Mouse (Mus musculus) stomach, embryonic 16.5 days (tissue): ENCODE measurements around the gene Ndufb7. TPM values are rescaled to one million over a fixed set of nuclear protein-coding genes. Genes with fewer than 3 reads are reported as not detected.
"Not testable (repeated sequence)": the region's sequence is repeated elsewhere in the genome, so short reads cannot be mapped to it uniquely, and the experiment has no call there.

Experiments
- ATAC-seq: fragments of 200-750 bp; cut with Nextera tagmentation; 2 replicates; pipeline ENCODE4 v1.8.0; 2017; ENCODE audit warnings: moderate number of reproducible peaks, moderate TSS enrichment; ENCODE audit not compliant: insufficient read depth, low FRiP score
- H3K27ac ChIP-seq: fragments of 300-500 bp; sonication (generic); 2 replicates; pipeline ENCODE4 v1.5.1; 2014; ENCODE audit warnings: low read length
- H3K27me3 ChIP-seq: fragments of 300-500 bp; sonication (generic); 2 replicates; pipeline ENCODE4 v1.6.1; 2014; ENCODE audit warnings: low read length, control low read depth, mixed read lengths; ENCODE audit not compliant: control insufficient read depth, insufficient read depth
- H3K36me3 ChIP-seq: fragments of 300-500 bp; sonication (generic); 2 replicates; pipeline ENCODE4 v1.6.1; 2014; ENCODE audit warnings: low read length; ENCODE audit not compliant: control insufficient read depth, insufficient read depth
- H3K4me1 ChIP-seq: fragments of 300-500 bp; sonication (generic); 2 replicates; pipeline ENCODE4 v1.6.1; 2014; ENCODE audit warnings: low read length, control low read depth, mixed read lengths; ENCODE audit not compliant: control insufficient read depth, insufficient read depth
- H3K4me2 ChIP-seq: fragments of 300-500 bp; sonication (generic); 2 replicates; pipeline ENCODE4 v1.6.1; 2014; ENCODE audit warnings: low read depth, low read length, mixed read lengths
- H3K4me3 ChIP-seq: fragments of 300-500 bp; sonication (generic); replicated peaks from 2 replicates; pipeline ENCODE4 v1.5.1; 2014; ENCODE audit warnings: mild to moderate bottlenecking, low read length
- H3K9ac ChIP-seq: fragments of 300-500 bp; sonication (generic); 2 replicates; pipeline ENCODE4 v1.6.1; 2014; ENCODE audit warnings: low read length
- H3K9me3 ChIP-seq: fragments of 300-500 bp; sonication (generic); replicated peaks from 2 replicates; pipeline ENCODE4 v1.6.1; 2016; ENCODE audit warnings: low read length, control low read depth; ENCODE audit not compliant: control insufficient read depth
- WGBS: fragments of 180-500 bp; shearing (Covaris S2); extraction: QIAGEN DNeasy Blood & Tissue Kit; methylation state at CpG from one replicate; pipeline ENCODE4 v1.1.7; 2014; 5-methylcytosine and 5-hydroxymethylcytosine counted together
- polyA plus RNA-seq: library from polyadenylated mRNA; unstranded; fragments of >200 nt; fragmentation: Nextera tagmentation; extraction: Ambion mirVana; gene quantifications from 2 replicates; pipeline ENCODE4 v1.2.1, GENCODE M21; 2015

Ndufb7 gene
- polyA plus RNA-seq, 1 experiment from 2014 or later: 326 TPM

- Histone ChIP-seq H3K4me2 (peak overlapping the region; percentile 68), H3K27ac (no peak overlapping the region), H3K36me3 (peaks cover 8% of the 10 kb centered on the region; the same call in 1 of the 2 replicates), H3K9ac (peak overlapping the region; percentile 86), H3K9me3 (no peaks in the 10 kb centered on the region), H3K4me3 (peak overlapping the region; percentile 88), H3K27me3 (no peaks in the 10 kb centered on the region), H3K4me1 (peaks cover 6% of the 10 kb centered on the region)
- 46% methylated on average over 3 of the region's 3 CpGs for WGBS
- ATAC-seq: no peak
Observed at GRCm38 (mm10) chr8:83567668-83568067, 1.2 kb downstream of the Ndufb7 start.

GRCm38 (mm10) chr8:83568128-83568527 is 1.7 kb downstream of the Ndufb7 start:
- H3K27ac ChIP-seq: no peak overlapping the region
- peaks cover 6% of the 10 kb centered on the region for H3K4me1 ChIP-seq
- H3K4me2 ChIP-seq: no peak overlapping the region
- no peaks in the 10 kb centered on the region for H3K27me3 ChIP-seq
- no peak overlapping the region; the same call in 1 of the 2 replicates for H3K4me3 ChIP-seq
- H3K9ac ChIP-seq: peak overlapping the region; percentile 16; the same call in 1 of the 2 replicates
- no peaks in the 10 kb centered on the region for H3K9me3 ChIP-seq
- 61% methylated on average over 5 of the region's 5 CpGs for WGBS
- no peak for ATAC-seq
- peaks cover 8% of the 10 kb centered on the region; the same call in 1 of the 2 replicates for H3K36me3 ChIP-seq

GRCm38 (mm10) chr8:83568755-83569154 is 2.3 kb downstream of the Ndufb7 start:
- H3K4me1 ChIP-seq: peaks cover 6% of the 10 kb centered on the region
- no peak overlapping the region for H3K4me3 ChIP-seq
- H3K9me3 ChIP-seq: no peaks in the 10 kb centered on the region
- no peak for ATAC-seq
- H3K27ac ChIP-seq: no peak overlapping the region
- H3K9ac ChIP-seq: no peak overlapping the region
- H3K27me3 ChIP-seq: no peaks in the 10 kb centered on the region
- peaks cover 8% of the 10 kb centered on the region; the same call in 1 of the 2 replicates for H3K36me3 ChIP-seq
- 76% methylated on average over 5 of the region's 5 CpGs for WGBS
- H3K4me2 ChIP-seq: no peak overlapping the region

GRCm38 (mm10) chr8:83569165-83569564 is 2.7 kb downstream of the Ndufb7 start:
- Histone ChIP-seq H3K4me1 (peaks cover 6% of the 10 kb centered on the region), H3K27ac (no peak overlapping the region), H3K9ac (no peak overlapping the region), H3K36me3 (peaks cover 8% of the 10 kb centered on the region; the same call in 1 of the 2 replicates), H3K4me3 (no peak overlapping the region), H3K27me3 (no peaks in the 10 kb centered on the region), H3K9me3 (no peaks in the 10 kb centered on the region), H3K4me2 (no peak overlapping the region)
- WGBS: 72% methylated on average over 4 of the region's 4 CpGs
- no peak for ATAC-seq

- H3K4me2 ChIP-seq: no peak overlapping the region
- H3K9me3 ChIP-seq: no peaks in the 10 kb centered on the region
- H3K9ac ChIP-seq: no peak overlapping the region
- H3K4me3 ChIP-seq: no peak overlapping the region
- H3K36me3 ChIP-seq: peaks cover 8% of the 10 kb centered on the region; the same call in 1 of the 2 replicates
- no peak overlapping the region for H3K27ac ChIP-seq
- no peak for ATAC-seq
- H3K27me3 ChIP-seq: no peaks in the 10 kb centered on the region
- H3K4me1 ChIP-seq: peaks cover 6% of the 10 kb centered on the region
- WGBS: 76% methylated on average over 15 of the region's 15 CpGs
Observed at GRCm38 (mm10) chr8:83570272-83571000, 4.0 kb downstream of the Ndufb7 start.

- 90% methylated on average over 6 of the region's 7 CpGs for WGBS
- H3K36me3 ChIP-seq, H3K27ac ChIP-seq, H3K9me3 ChIP-seq, H3K4me2 ChIP-seq, H3K27me3 ChIP-seq, H3K9ac ChIP-seq, H3K4me1 ChIP-seq, ATAC-seq, H3K4me3 ChIP-seq: not testable (repeated sequence)
Observed at GRCm38 (mm10) chr8:83571001-83571340, 4.5 kb downstream of the Ndufb7 start.

GRCm38 (mm10) chr8:83571791-83572190 is 5.3 kb downstream of the Ndufb7 start:
- peaks cover 8% of the 10 kb centered on the region; the same call in 1 of the 2 replicates for H3K36me3 ChIP-seq
- H3K4me1 ChIP-seq: peaks cover 14% of the 10 kb centered on the region
- H3K4me3 ChIP-seq: no peak overlapping the region
- H3K27me3 ChIP-seq: no peaks in the 10 kb centered on the region
- no peak for ATAC-seq
- H3K9me3 ChIP-seq: no peaks in the 10 kb centered on the region
- no peak overlapping the region for H3K9ac ChIP-seq
- WGBS: 91% methylated on average over 10 of the region's 10 CpGs
- H3K27ac ChIP-seq: no peak overlapping the region
- no peak overlapping the region for H3K4me2 ChIP-seq

- H3K27me3 ChIP-seq: no peaks in the 10 kb centered on the region
- peaks cover 19% of the 10 kb centered on the region for H3K4me1 ChIP-seq
- ATAC-seq: no peak
- WGBS: 87% methylated on average over 5 of the region's 5 CpGs
- H3K9me3 ChIP-seq: no peaks in the 10 kb centered on the region
- H3K9ac ChIP-seq: no peak overlapping the region
- H3K4me3 ChIP-seq: no peak overlapping the region
- H3K27ac ChIP-seq: no peak overlapping the region
- H3K4me2 ChIP-seq: no peak overlapping the region
- H3K36me3 ChIP-seq: peaks cover 8% of the 10 kb centered on the region; the same call in 1 of the 2 replicates
Observed at GRCm38 (mm10) chr8:83572246-83572812, 5.9 kb downstream of the Ndufb7 start.

GRCm38 (mm10) chr8:83573140-83573875 is 6.8 kb downstream of the Ndufb7 start:
- no peak overlapping the region for H3K9ac ChIP-seq
- H3K4me3 ChIP-seq: no peak overlapping the region
- ATAC-seq: no peak; the same call in 1 of the 2 replicates
- no peak overlapping the region for H3K4me2 ChIP-seq
- no peaks in the 10 kb centered on the region for H3K9me3 ChIP-seq
- WGBS: 76% methylated on average over 18 of the region's 18 CpGs
- H3K27ac ChIP-seq: no peak overlapping the region
- H3K4me1 ChIP-seq: peaks cover 17% of the 10 kb centered on the region
- peaks cover 8% of the 10 kb centered on the region; the same call in 1 of the 2 replicates for H3K36me3 ChIP-seq
- no peaks in the 10 kb centered on the region for H3K27me3 ChIP-seq
